Mouse (Mus musculus) erythroblast, embryonic 14.5 days (primary cell): ENCODE results near the gene Sox21.

Source experiments
- GATA1 ChIP-seq: IDR thresholded peaks from 2 replicates; pipeline ENCODE4 v1.6.1; 2012; ENCODE audit warnings: low read length, inconsistent platforms, mixed read lengths
- TAL1 ChIP-seq: IDR thresholded peaks from 3 replicates; pipeline ENCODE4 v1.6.1; 2012; ENCODE audit warnings: low read length, inconsistent platforms, mixed read lengths

- TF ChIP-seq GATA1: no peak
- no peak for TF ChIP-seq TAL1
Measured at GRCm38 (mm10) chr14:118200731-118201130, 36.1 kb downstream of the Sox21 start.
